Mouse (Mus musculus) G1E (cell line): ENCODE data around the gene Pear1.

ENCODE experiments used
- CTCF ChIP-seq: IDR thresholded peaks from 2 replicates; pipeline ENCODE4 v1.5.1; 2012; ENCODE audit warnings: low read depth, low read length, inconsistent platforms, mixed read lengths
- GATA2 ChIP-seq: IDR thresholded peaks from 2 replicates; pipeline ENCODE4 v1.6.1; 2012; ENCODE audit warnings: low read depth, low read length, inconsistent platforms, borderline replicate concordance

- TF ChIP-seq CTCF (no peak), GATA2 (no peak)
Observed at GRCm38 (mm10) chr3:87789768-87790167, 34.3 kb downstream of the Pear1 start.
